Mouse (Mus musculus) intestine, embryonic 16.5 days (tissue): ENCODE results near the gene Krtap3-1. TPM values are rescaled to one million over a fixed set of nuclear protein-coding genes. Genes with fewer than 3 reads are reported as not detected.

ENCODE experiments used
- ATAC-seq: fragments of 200-750 bp; cut with Nextera tagmentation; 2 replicates; pipeline ENCODE4 v1.8.0; 2017; ENCODE audit warnings: moderate TSS enrichment, moderate library complexity
- H3K27ac ChIP-seq: fragments of 300-500 bp; sonication (generic); 2 replicates; pipeline ENCODE4 v1.5.1; 2014; ENCODE audit warnings: mild to moderate bottlenecking, low read length
- H3K27me3 ChIP-seq: fragments of 300-500 bp; sonication (generic); replicated peaks from 2 replicates; pipeline ENCODE4 v1.6.1; 2014; ENCODE audit warnings: low read length, control low read depth, mixed read lengths; ENCODE audit not compliant: control insufficient read depth, insufficient read depth
- H3K36me3 ChIP-seq: fragments of 300-500 bp; sonication (generic); 2 replicates; pipeline ENCODE4 v1.6.1; 2014; ENCODE audit warnings: low read length, control low read depth; ENCODE audit not compliant: control insufficient read depth, insufficient read depth
- H3K4me1 ChIP-seq: fragments of 300-500 bp; sonication (generic); 2 replicates; pipeline ENCODE4 v1.6.1; 2014; ENCODE audit warnings: low read length, control low read depth, mixed read lengths; ENCODE audit not compliant: control insufficient read depth, insufficient read depth
- H3K4me2 ChIP-seq: fragments of 300-500 bp; sonication (generic); 2 replicates; pipeline ENCODE4 v1.6.1; 2014; ENCODE audit warnings: low read depth, low read length, control low read depth
- H3K4me3 ChIP-seq: fragments of 300-500 bp; sonication (generic); 2 replicates; pipeline ENCODE4 v1.5.1; 2014; ENCODE audit warnings: mild to moderate bottlenecking, low read length
- H3K9ac ChIP-seq: fragments of 300-500 bp; sonication (generic); 2 replicates; pipeline ENCODE4 v1.6.1; 2014; ENCODE audit warnings: low read depth, low read length
- H3K9me3 ChIP-seq: fragments of 300-500 bp; sonication (generic); 2 replicates; pipeline ENCODE4 v1.6.1; 2016; ENCODE audit warnings: low read length, control low read depth; ENCODE audit not compliant: control insufficient read depth
- WGBS: fragments of 180-500 bp; shearing (Covaris S2); extraction: QIAGEN DNeasy Blood & Tissue Kit; methylation state at CpG from one replicate; pipeline ENCODE4 v1.1.7; 2014; 5-methylcytosine and 5-hydroxymethylcytosine counted together
- polyA plus RNA-seq: library from polyadenylated mRNA; unstranded; fragments of >200 nt; fragmentation: Nextera tagmentation; extraction: Ambion mirVana; gene quantifications from 2 replicates; pipeline ENCODE4 v1.2.1, GENCODE M21; 2015

Gene Krtap3-1
- polyA plus RNA-seq, 1 experiment from 2014 or later = not detected

- no peaks in the 10 kb centered on the region for H3K27me3 ChIP-seq
- WGBS = 90% methylated on average over 2 of the region's 2 CpGs
- H3K9ac ChIP-seq = no peak overlapping the region
- ATAC-seq = no peak
- no peaks in the 10 kb centered on the region for H3K36me3 ChIP-seq
- no peak overlapping the region for H3K4me2 ChIP-seq
- no peaks in the 10 kb centered on the region for H3K9me3 ChIP-seq
- H3K4me1 ChIP-seq = no peaks in the 10 kb centered on the region
- H3K4me3 ChIP-seq = no peak overlapping the region
- no peak overlapping the region for H3K27ac ChIP-seq
Observed at GRCm38 (mm10) chr11:99556195-99556594, 10.2 kb downstream of the Krtap3-1 start.

- H3K4me1 ChIP-seq = no peaks in the 10 kb centered on the region
- H3K4me2 ChIP-seq = no peak within 1 kb of the TSS
- H3K27ac ChIP-seq = no peak within 1 kb of the TSS
- no peaks in the 10 kb centered on the region for H3K9me3 ChIP-seq
- WGBS = 70% methylated on average over 4 of the region's 4 CpGs
- no peak within 1 kb of the TSS for H3K9ac ChIP-seq
- ATAC-seq = no peak
- no peaks in the 10 kb centered on the region for H3K36me3 ChIP-seq
- no peak within 1 kb of the TSS for H3K4me3 ChIP-seq
- no peaks in the 10 kb centered on the region for H3K27me3 ChIP-seq
Observed at GRCm38 (mm10) chr11:99550765-99551164, 15.7 kb downstream of the Krtap3-1 start, which contains the start of gene Krtap3-3. Krtap3-3 (minus strand) TSS chr11:99550865.

GRCm38 (mm10) chr11:99547892-99548291, 18.5 kb downstream of the Krtap3-1 start:
- ATAC-seq = no peak
- H3K27me3 ChIP-seq = no peaks in the 10 kb centered on the region
- H3K27ac ChIP-seq = no peak overlapping the region
- H3K9me3 ChIP-seq = no peaks in the 10 kb centered on the region
- H3K4me2 ChIP-seq = no peak overlapping the region
- H3K4me1 ChIP-seq = no peaks in the 10 kb centered on the region
- no peak overlapping the region for H3K9ac ChIP-seq
- H3K36me3 ChIP-seq = no peaks in the 10 kb centered on the region
- no peak overlapping the region for H3K4me3 ChIP-seq

- H3K9me3 ChIP-seq = no peaks in the 10 kb centered on the region
- no peaks in the 10 kb centered on the region for H3K4me1 ChIP-seq
- no peaks in the 10 kb centered on the region for H3K27me3 ChIP-seq
- no peak overlapping the region for H3K4me3 ChIP-seq
- no peak overlapping the region for H3K4me2 ChIP-seq
- ATAC-seq = no peak
- H3K9ac ChIP-seq = no peak overlapping the region
- no peak overlapping the region for H3K27ac ChIP-seq
- WGBS = 65% methylated on average over 9 of the region's 9 CpGs
- no peaks in the 10 kb centered on the region for H3K36me3 ChIP-seq
Observed at GRCm38 (mm10) chr11:99539721-99540120, 26.7 kb downstream of the Krtap3-1 start.

- ATAC-seq = no peak
- no peak within 1 kb of the TSS for H3K4me3 ChIP-seq
- no peaks in the 10 kb centered on the region for H3K4me1 ChIP-seq
- H3K9me3 ChIP-seq = no peaks in the 10 kb centered on the region
- no peak within 1 kb of the TSS for H3K27ac ChIP-seq
- 76% methylated on average over 13 of the region's 13 CpGs for WGBS
- H3K36me3 ChIP-seq = no peaks in the 10 kb centered on the region
- H3K9ac ChIP-seq = no peak within 1 kb of the TSS
- no peaks in the 10 kb centered on the region for H3K27me3 ChIP-seq
- H3K4me2 ChIP-seq = no peak within 1 kb of the TSS
Observed at GRCm38 (mm10) chr11:99521288-99521860, 45.1 kb downstream of the Krtap3-1 start, which contains the start of gene Krt39. Krt39 (minus strand) TSS chr11:99521338.

Other genes starting within 250 kb of the Krtap3-1 start
- 0.06 and 0.17 TPM in 2 replicates for gene Krt25, start 243.7 kb downstream of the Krtap3-1 start, polyA plus RNA-seq
- gene Krt26, start 228.7 kb downstream of the Krtap3-1 start, polyA plus RNA-seq = not detected in 2 replicates
- gene Krt27, start 215.5 kb downstream of the Krtap3-1 start, polyA plus RNA-seq = not detected in 2 replicates
- gene Krt28, start 191.7 kb downstream of the Krtap3-1 start, polyA plus RNA-seq = 0.07 TPM in 1 of 2 replicates, not detected in the other
- 15.5 and 16.4 TPM in 2 replicates for gene Krt10, start 177.3 kb downstream of the Krtap3-1 start, polyA plus RNA-seq
- gene Krt12, start 144.4 kb downstream of the Krtap3-1 start, polyA plus RNA-seq = not detected in 2 replicates
- 101 and 110 TPM in 2 replicates for gene Krt20, start 128.5 kb downstream of the Krtap3-1 start, polyA plus RNA-seq
- gene Krt23, start 73.5 kb downstream of the Krtap3-1 start, polyA plus RNA-seq = 18.4 and 19.6 TPM in 2 replicates
- gene Krt39, start 45.3 kb downstream of the Krtap3-1 start, polyA plus RNA-seq = not detected in 2 replicates
- gene Krt40, start 23.5 kb downstream of the Krtap3-1 start, polyA plus RNA-seq = not detected in 2 replicates
- gene Krtap3-3, start 15.8 kb downstream of the Krtap3-1 start, polyA plus RNA-seq = not detected in 2 replicates
- not detected in 2 replicates for gene Krtap3-2, start 9.8 kb downstream of the Krtap3-1 start, polyA plus RNA-seq
- not detected in 2 replicates for gene Gm11939, start 7.2 kb downstream of the Krtap3-1 start, polyA plus RNA-seq
- gene Krtap1-5, start 14.4 kb upstream of the Krtap3-1 start, polyA plus RNA-seq = not detected in 2 replicates
- not detected in 2 replicates for gene Krtap1-4, start 17.0 kb upstream of the Krtap3-1 start, polyA plus RNA-seq
- not detected in 2 replicates for gene Krtap1-3, start 24.7 kb upstream of the Krtap3-1 start, polyA plus RNA-seq
- not detected in 2 replicates for gene Krtap9-3, start 31.5 kb upstream of the Krtap3-1 start, polyA plus RNA-seq
- gene Gm11938, start 36.7 kb upstream of the Krtap3-1 start, polyA plus RNA-seq = not detected in 2 replicates
- not detected in 2 replicates for gene Gm11937, start 43.6 kb upstream of the Krtap3-1 start, polyA plus RNA-seq
- not detected in 2 replicates for gene Krtap2-4, start 48.2 kb upstream of the Krtap3-1 start, polyA plus RNA-seq
- not detected in 2 replicates for gene Gm11562, start 53.8 kb upstream of the Krtap3-1 start, polyA plus RNA-seq
- not detected in 2 replicates for gene Krtap4-1, start 61.6 kb upstream of the Krtap3-1 start, polyA plus RNA-seq
- gene Krtap4-2, start 68.5 kb upstream of the Krtap3-1 start, polyA plus RNA-seq = not detected in 2 replicates
- gene Krtap4-7, start 77.5 kb upstream of the Krtap3-1 start, polyA plus RNA-seq = not detected in 2 replicates
- not detected in 2 replicates for gene Gm11555, start 83.6 kb upstream of the Krtap3-1 start, polyA plus RNA-seq
- gene Gm11563, start 92.3 kb upstream of the Krtap3-1 start, polyA plus RNA-seq = not detected in 2 replicates
- gene Krtap4-6, start 99.3 kb upstream of the Krtap3-1 start, polyA plus RNA-seq = not detected in 2 replicates
- not detected in 2 replicates for gene Gm14190, start 124.1 kb upstream of the Krtap3-1 start, polyA plus RNA-seq
- gene Gm14180, start 167.7 kb upstream of the Krtap3-1 start, polyA plus RNA-seq = not detected in 2 replicates
- not detected in 2 replicates for gene Gm11595, start 206.3 kb upstream of the Krtap3-1 start, polyA plus RNA-seq
- not detected in 2 replicates for gene Krtap4-8, start 214.1 kb upstream of the Krtap3-1 start, polyA plus RNA-seq
- gene Krtap4-9, start 218.6 kb upstream of the Krtap3-1 start, polyA plus RNA-seq = not detected in 2 replicates
- gene Gm11596, start 226.8 kb upstream of the Krtap3-1 start, polyA plus RNA-seq = not detected in 2 replicates
- not detected in 2 replicates for gene Gm11569, start 232.3 kb upstream of the Krtap3-1 start, polyA plus RNA-seq
- gene Gm11554, start 237.8 kb upstream of the Krtap3-1 start, polyA plus RNA-seq = not detected in 2 replicates
- gene Krtap4-13, start 243.3 kb upstream of the Krtap3-1 start, polyA plus RNA-seq = not detected in 2 replicates
- gene Gm11564, start 249.0 kb upstream of the Krtap3-1 start, polyA plus RNA-seq = not detected in 2 replicates